Mouse (Mus musculus): ENCODE data around the gene Spock1. TPM values are rescaled to one million over a fixed set of nuclear protein-coding genes. Genes with fewer than 3 reads are reported as not detected.

Gene Spock1
- polyA plus RNA-seq, 1 experiment, result 0.50 TPM

DNA sequence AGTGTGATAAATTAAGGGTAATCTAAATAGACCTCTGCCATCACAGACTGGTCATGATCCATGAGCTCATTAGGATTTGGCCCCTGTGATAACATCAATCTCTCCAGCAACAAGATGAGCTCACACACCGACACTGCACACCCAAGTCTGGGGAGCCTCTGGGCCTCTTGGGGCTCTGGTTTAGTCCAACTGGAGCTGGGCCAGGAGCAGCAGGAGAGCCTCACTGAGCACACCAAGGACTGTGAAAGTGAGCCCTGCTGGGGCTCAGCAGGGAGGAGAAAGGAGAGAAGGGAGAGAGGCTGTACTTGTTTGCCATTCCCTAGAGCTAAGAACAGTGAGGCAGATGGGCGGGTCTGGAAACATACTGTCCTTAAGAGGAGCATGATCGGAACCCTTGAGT is 248.3 kb downstream of the Spock1 start:
- Histone ChIP-seq H3K27me3 (ENCODE audit: control insufficient read depth, insufficient read depth, insufficient read length) (no peaks in the 10 kb centered on the region), H3K36me3 (ENCODE audit: control insufficient read depth, insufficient read depth) (no peaks in the 10 kb centered on the region), H3K4me3 (ENCODE audit: insufficient read depth, poor library complexity, severe bottlenecking) (no peak overlapping the region), H3ac (ENCODE audit: control insufficient read depth, insufficient read length, low read depth) (no peak overlapping the region), H3K79me2 (ENCODE audit: control insufficient read depth, insufficient read depth) (no peaks in the 10 kb centered on the region), H3K79me3 (ENCODE audit: low read depth) (no peaks in the 10 kb centered on the region)
- TF ChIP-seq FOSL1 (IDR thresholded peaks at IDR 0.05; ENCODE audit: insufficient read depth, low read length, poor library complexity, severe bottlenecking) (no peak), MYOD1 (IDR thresholded peaks at IDR 0.05; ENCODE audit: control insufficient read depth, insufficient read length, low read depth) (no peak), MYOG (IDR thresholded peaks at IDR 0.05; ENCODE audit: control insufficient read depth, extremely low read depth, insufficient read length) (no peak), USF1 (IDR thresholded peaks at IDR 0.05; ENCODE audit: low read depth) (no peak), CTCF (IDR thresholded peaks at IDR 0.05; ENCODE audit: control insufficient read depth, insufficient read depth, insufficient read length) (no peak), CEBPB (IDR thresholded peaks at IDR 0.05; ENCODE audit: low read depth) (no peak), MAX (IDR thresholded peaks at IDR 0.05) (no peak)

DNA sequence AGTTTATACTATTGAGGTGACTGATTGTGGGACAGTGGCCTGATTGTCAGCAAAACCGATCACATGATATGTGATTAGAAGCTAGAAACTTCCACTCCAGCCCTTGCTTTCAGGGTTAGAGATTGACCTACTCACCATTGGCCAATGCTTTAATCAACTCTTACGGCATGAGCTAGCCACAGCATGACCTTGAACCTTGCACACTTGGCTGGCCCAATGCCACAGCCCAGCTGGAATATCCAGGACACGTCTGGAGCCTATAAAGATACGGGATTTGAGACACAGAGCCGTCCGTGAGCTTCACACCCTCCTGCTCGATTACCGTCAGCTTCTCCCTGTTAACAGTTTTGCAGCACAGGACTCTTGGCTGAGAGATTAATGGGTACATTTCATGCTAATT is 251.5 kb downstream of the Spock1 start:
- Histone ChIP-seq H3K79me2 (ENCODE audit: control insufficient read depth, insufficient read depth) (no peaks in the 10 kb centered on the region), H3K79me3 (ENCODE audit: low read depth) (no peaks in the 10 kb centered on the region), H3ac (ENCODE audit: control insufficient read depth, insufficient read length, low read depth) (no peak overlapping the region)

DNA sequence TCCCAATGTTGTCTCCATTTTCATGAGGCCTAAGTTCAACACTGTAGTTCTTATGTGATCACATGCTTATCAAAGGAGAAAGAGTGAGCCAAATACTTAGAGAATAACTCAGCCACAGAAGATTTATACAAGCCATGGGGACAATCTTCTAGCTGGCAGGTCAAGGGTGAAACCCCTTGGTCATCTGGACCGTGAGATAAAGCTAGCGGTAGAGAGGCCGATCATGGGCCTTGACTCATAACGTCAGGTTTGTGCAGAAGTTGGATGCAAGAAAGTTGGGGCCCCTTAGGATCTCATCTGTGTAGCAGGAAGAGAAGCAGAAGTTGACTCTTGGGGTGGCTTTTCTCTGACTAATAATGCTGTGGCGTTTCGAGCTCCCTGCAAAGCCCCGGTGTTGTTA is 253.8 kb downstream of the Spock1 start:
- Histone ChIP-seq H3K79me2 (ENCODE audit: control insufficient read depth, insufficient read depth) (no peaks in the 10 kb centered on the region), H3K4me3 (ENCODE audit: insufficient read depth, poor library complexity, severe bottlenecking) (no peak overlapping the region), H3K79me3 (ENCODE audit: low read depth) (no peaks in the 10 kb centered on the region), H3ac (ENCODE audit: control insufficient read depth, insufficient read length, low read depth) (no peak overlapping the region), H3K36me3 (ENCODE audit: control insufficient read depth, insufficient read depth) (no peaks in the 10 kb centered on the region), H3K27me3 (ENCODE audit: control insufficient read depth, insufficient read depth, insufficient read length) (no peaks in the 10 kb centered on the region)
- TF ChIP-seq USF1 (IDR thresholded peaks at IDR 0.05; ENCODE audit: low read depth) (no peak), MYOD1 (IDR thresholded peaks at IDR 0.05; ENCODE audit: control insufficient read depth, insufficient read length, low read depth) (no peak), FOSL1 (IDR thresholded peaks at IDR 0.05; ENCODE audit: insufficient read depth, low read length, poor library complexity, severe bottlenecking) (no peak), MAX (IDR thresholded peaks at IDR 0.05) (no peak), CTCF (IDR thresholded peaks at IDR 0.05; ENCODE audit: control insufficient read depth, insufficient read depth, insufficient read length) (no peak), CEBPB (IDR thresholded peaks at IDR 0.05; ENCODE audit: low read depth) (no peak), MYOG (IDR thresholded peaks at IDR 0.05; ENCODE audit: control insufficient read depth, extremely low read depth, insufficient read length) (no peak)

More for the DNA sequence above, 251.5 kb downstream of the Spock1 start:
- TF ChIP-seq USF1 (IDR thresholded peaks at IDR 0.05; ENCODE audit: low read depth) (no peak), MYOD1 (IDR thresholded peaks at IDR 0.05; ENCODE audit: control insufficient read depth, insufficient read length, low read depth) (no peak), FOSL1 (IDR thresholded peaks at IDR 0.05; ENCODE audit: insufficient read depth, low read length, poor library complexity, severe bottlenecking) (no peak), CTCF (IDR thresholded peaks at IDR 0.05; ENCODE audit: control insufficient read depth, insufficient read depth, insufficient read length) (no peak), MAX (IDR thresholded peaks at IDR 0.05) (no peak), CEBPB (IDR thresholded peaks at IDR 0.05; ENCODE audit: low read depth) (no peak)
- no peaks in the 10 kb centered on the region for H3K27me3 ChIP-seq (ENCODE audit: control insufficient read depth, insufficient read depth, insufficient read length)
- H3K4me3 ChIP-seq (ENCODE audit: insufficient read depth, poor library complexity, severe bottlenecking), result no peak overlapping the region
- H3K36me3 ChIP-seq (ENCODE audit: control insufficient read depth, insufficient read depth), result no peaks in the 10 kb centered on the region

DNA sequence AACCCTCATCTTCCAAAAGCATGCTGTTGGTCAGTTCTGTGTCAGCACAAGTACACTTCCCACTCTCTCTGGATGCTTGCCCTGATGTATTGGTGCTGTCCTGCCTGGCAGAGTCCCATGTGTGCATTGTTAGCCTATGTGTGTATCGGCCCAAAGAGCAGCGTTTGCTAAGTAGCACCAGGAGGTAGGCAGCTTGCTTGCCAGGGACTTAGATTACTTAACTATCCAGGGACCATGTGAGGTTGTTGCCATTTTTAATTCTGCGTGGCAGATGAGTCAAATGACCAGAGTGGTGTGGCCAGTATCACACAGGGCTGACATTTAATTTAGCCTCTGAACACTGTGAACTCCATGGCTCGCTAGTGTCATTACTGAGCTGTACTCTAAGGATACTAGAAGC is 256.9 kb downstream of the Spock1 start:
- TF ChIP-seq FOSL1 (IDR thresholded peaks at IDR 0.05; ENCODE audit: insufficient read depth, low read length, poor library complexity, severe bottlenecking), result no peak
- H3K79me3 ChIP-seq (ENCODE audit: low read depth), result no peaks in the 10 kb centered on the region
- H3K79me2 ChIP-seq (ENCODE audit: control insufficient read depth, insufficient read depth), result no peaks in the 10 kb centered on the region
- H3K4me3 ChIP-seq (ENCODE audit: insufficient read depth, poor library complexity, severe bottlenecking), result no peak overlapping the region
- H3K36me3 ChIP-seq (ENCODE audit: control insufficient read depth, insufficient read depth), result no peaks in the 10 kb centered on the region
- H3K27me3 ChIP-seq (ENCODE audit: control insufficient read depth, insufficient read depth, insufficient read length), result no peaks in the 10 kb centered on the region
- H3ac ChIP-seq (ENCODE audit: control insufficient read depth, insufficient read length, low read depth), result no peak overlapping the region

DNA sequence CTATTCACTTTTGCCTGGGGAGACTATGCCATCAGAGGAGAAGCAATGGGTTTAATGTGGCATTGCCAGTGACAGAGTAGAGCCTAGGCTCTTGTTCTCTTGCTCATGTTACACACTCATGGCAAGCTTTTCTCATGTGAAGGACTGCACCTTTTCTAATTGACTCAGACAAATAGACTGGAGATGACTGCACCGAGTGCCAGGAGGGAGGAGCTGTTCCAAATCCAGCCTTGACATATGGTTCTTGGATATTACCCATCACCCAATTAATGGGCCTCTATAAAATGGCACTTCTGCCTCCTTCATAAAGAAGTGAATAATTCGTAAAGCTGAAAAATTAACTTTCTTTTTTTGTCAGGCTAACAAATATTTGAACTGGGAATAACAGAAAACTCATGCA is 259.3 kb downstream of the Spock1 start:
- no peaks in the 10 kb centered on the region for H3K79me3 ChIP-seq (ENCODE audit: low read depth)

DNA sequence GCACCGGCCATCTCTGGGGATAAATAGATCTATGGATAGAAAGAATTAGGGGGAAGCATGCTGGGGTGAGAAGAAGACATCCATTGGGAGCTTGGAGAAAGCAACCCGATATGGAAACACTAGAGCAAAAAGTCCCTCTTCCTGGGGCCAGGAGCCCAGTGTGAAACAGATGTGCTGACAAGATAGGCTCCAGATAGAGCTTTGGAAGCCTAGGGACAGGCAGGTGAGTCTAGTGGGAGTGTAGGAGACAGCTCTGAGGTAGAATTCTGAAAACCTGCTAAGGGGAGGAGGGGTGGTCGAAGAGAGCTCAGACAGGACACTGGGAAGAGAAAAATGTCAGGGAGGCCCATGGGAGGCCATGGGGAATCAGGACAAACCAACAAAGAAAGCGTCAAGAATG is 260.7 kb downstream of the Spock1 start:
- Histone ChIP-seq H3K27me3 (ENCODE audit: control insufficient read depth, insufficient read depth, insufficient read length) (no peaks in the 10 kb centered on the region), H3K4me3 (ENCODE audit: insufficient read depth, poor library complexity, severe bottlenecking) (no peak overlapping the region), H3ac (ENCODE audit: control insufficient read depth, insufficient read length, low read depth) (no peak overlapping the region), H3K79me3 (ENCODE audit: low read depth) (no peaks in the 10 kb centered on the region), H3K79me2 (ENCODE audit: control insufficient read depth, insufficient read depth) (no peaks in the 10 kb centered on the region), H3K36me3 (ENCODE audit: control insufficient read depth, insufficient read depth) (no peaks in the 10 kb centered on the region)
- no peak for TF ChIP-seq FOSL1 (IDR thresholded peaks at IDR 0.05; ENCODE audit: insufficient read depth, low read length, poor library complexity, severe bottlenecking)
- TF ChIP-seq CTCF (IDR thresholded peaks at IDR 0.05; ENCODE audit: control insufficient read depth, insufficient read depth, insufficient read length), result no peak
- no peak for TF ChIP-seq CEBPB (IDR thresholded peaks at IDR 0.05; ENCODE audit: low read depth)
- TF ChIP-seq MYOD1 (IDR thresholded peaks at IDR 0.05; ENCODE audit: control insufficient read depth, insufficient read length, low read depth), result no peak
- TF ChIP-seq MAX (IDR thresholded peaks at IDR 0.05), result no peak
- no peak for TF ChIP-seq MYOG (IDR thresholded peaks at IDR 0.05; ENCODE audit: control insufficient read depth, extremely low read depth, insufficient read length)
- TF ChIP-seq USF1 (IDR thresholded peaks at IDR 0.05; ENCODE audit: low read depth), result no peak

More for the DNA sequence above, 259.3 kb downstream of the Spock1 start:
- TF ChIP-seq MYOG (IDR thresholded peaks at IDR 0.05; ENCODE audit: control insufficient read depth, extremely low read depth, insufficient read length), result no peak
- TF ChIP-seq MYOD1 (IDR thresholded peaks at IDR 0.05; ENCODE audit: control insufficient read depth, insufficient read length, low read depth), result no peak
- TF ChIP-seq CEBPB (IDR thresholded peaks at IDR 0.05; ENCODE audit: low read depth), result no peak
- TF ChIP-seq USF1 (IDR thresholded peaks at IDR 0.05; ENCODE audit: low read depth), result no peak
- TF ChIP-seq FOSL1 (IDR thresholded peaks at IDR 0.05; ENCODE audit: insufficient read depth, low read length, poor library complexity, severe bottlenecking), result no peak
- no peak for TF ChIP-seq CTCF (IDR thresholded peaks at IDR 0.05; ENCODE audit: control insufficient read depth, insufficient read depth, insufficient read length)
- TF ChIP-seq MAX (IDR thresholded peaks at IDR 0.05), result no peak
- no peaks in the 10 kb centered on the region for H3K79me2 ChIP-seq (ENCODE audit: control insufficient read depth, insufficient read depth)
- no peaks in the 10 kb centered on the region for H3K36me3 ChIP-seq (ENCODE audit: control insufficient read depth, insufficient read depth)
- no peak overlapping the region for H3K4me3 ChIP-seq (ENCODE audit: insufficient read depth, poor library complexity, severe bottlenecking)
- no peak overlapping the region for H3ac ChIP-seq (ENCODE audit: control insufficient read depth, insufficient read length, low read depth)
- H3K27me3 ChIP-seq (ENCODE audit: control insufficient read depth, insufficient read depth, insufficient read length), result no peaks in the 10 kb centered on the region
